Comparison of ENCODE assay signal across 14 mouse cellular contexts in genomic region chr5:120135823-120136222, GRCm38 (mm10). TPM values are rescaled to one million over a fixed set of nuclear protein-coding genes. Genes with fewer than 3 reads are reported as not detected.
A peak's percentile ranks its signal among the peaks of the same experiment; 100 is the strongest.
DNase-seq lines count a peak whose midpoint lies in the region; ATAC-seq and TF ChIP-seq lines count a peak whose summit lies in the region.
"Had no signal": no experiment of that assay in that cellular context is flagged by ENCODE, and none has a peak within 500 bp of the region (broad histone marks: within the 10 kb centered on the region; RNA-seq: fewer than 3 reads in every experiment).

No protein-coding gene starts in this region.

- peaks cover 23% of the 10 kb centered on the region for H3K4me1 ChIP-seq in hindbrain, embryonic 10.5 days (replicated peaks)
- no peaks in the 10 kb centered on the region for H3K4me1 ChIP-seq in hindbrain, postnatal 0 days (ENCODE audit: insufficient read depth, low read length)
- peaks cover 16 to 39% of the 10 kb centered on the region in 2 experiments for H3K4me1 ChIP-seq in MEL (ENCODE audit: control insufficient read depth in 1 of 2, insufficient read depth in 2 of 2, low read length in 2 of 2)
- H3K4me1 ChIP-seq in hindbrain, embryonic 12.5 days: peaks cover 15% of the 10 kb centered on the region
- peaks cover 3% of the 10 kb centered on the region; the same call in 1 of the 2 replicates for H3K4me1 ChIP-seq in forebrain, embryonic 16.5 days (replicated peaks; ENCODE audit: control insufficient read depth, insufficient read depth, low read length)
- H3K4me1 ChIP-seq: limb, embryonic 13.5 days had no signal

- peaks cover 79% of the 10 kb centered on the region for H3K36me3 ChIP-seq in hindbrain, embryonic 10.5 days
- H3K36me3 ChIP-seq in hindbrain, postnatal 0 days (ENCODE audit: insufficient read depth, low read length): peaks cover 12% of the 10 kb centered on the region; the same call in 1 of the 2 replicates
- H3K36me3 ChIP-seq in MEL (ENCODE audit: control insufficient read depth in 1 of 2, insufficient read depth in 2 of 2, low read length in 2 of 2): peaks cover 0 to 35% of the 10 kb centered on the region in 2 experiments; a peak in 3 of 4 replicates
- peaks cover 20% of the 10 kb centered on the region for H3K36me3 ChIP-seq in hindbrain, embryonic 12.5 days
- H3K36me3 ChIP-seq in forebrain, embryonic 16.5 days (ENCODE audit: control insufficient read depth, insufficient read depth): peaks cover 3% of the 10 kb centered on the region; the same call in 1 of the 2 replicates

- no peak for ATAC-seq in hindbrain, postnatal 0 days
- ATAC-seq in hindbrain, embryonic 12.5 days (ENCODE audit: low FRiP score): no peak; the same call in 1 of the 2 replicates
- peak; percentile 27 for ATAC-seq in megakaryocyte-erythroid progenitor cell, adult 5-6 weeks (replicated peaks; ENCODE audit: low FRiP score, low TSS enrichment, poor library complexity, severe bottlenecking)
- no peak for ATAC-seq in forebrain, embryonic 16.5 days

- no peak overlapping the region for H3K4me2 ChIP-seq in hindbrain, postnatal 0 days (ENCODE audit: low read depth, low read length)
- H3K4me2 ChIP-seq in hindbrain, embryonic 12.5 days (replicated peaks): no peak overlapping the region
- H3K4me2 ChIP-seq in forebrain, embryonic 16.5 days (ENCODE audit: low read length): no peak overlapping the region
- H3K4me2 ChIP-seq: limb, embryonic 13.5 days had no signal

- 0 out of 2 replicates have a peak, but pooled peaks cover 2% of the 10 kb centered on the region for H3K27me3 ChIP-seq in hindbrain, embryonic 10.5 days (ENCODE audit: insufficient read depth, poor library complexity, severe bottlenecking)
- H3K27me3 ChIP-seq in hindbrain, postnatal 0 days (ENCODE audit: insufficient read depth, low read length): no peaks in the 10 kb centered on the region
- no peaks in the 10 kb centered on the region for H3K27me3 ChIP-seq in MEL (ENCODE audit: control insufficient read depth in 1 of 2, insufficient read depth in 2 of 2, low read length in 2 of 2)
- no peaks in the 10 kb centered on the region for H3K27me3 ChIP-seq in hindbrain, embryonic 12.5 days
- no peaks in the 10 kb centered on the region for H3K27me3 ChIP-seq in forebrain, embryonic 16.5 days (replicated peaks; ENCODE audit: control insufficient read depth, insufficient read depth, low read length)
- H3K27me3 ChIP-seq: CH12.LX; limb, embryonic 13.5 days had no signal

- no peak overlapping the region for H3K9ac ChIP-seq in hindbrain, postnatal 0 days (replicated peaks; ENCODE audit: low read length)
- H3K9ac ChIP-seq in MEL (ENCODE audit: control insufficient read depth, low read depth, low read length, poor library complexity, severe bottlenecking): peak overlapping the region; percentile 30
- peak overlapping the region; percentile 25; the same call in 1 of the 2 replicates for H3K9ac ChIP-seq in hindbrain, embryonic 12.5 days
- H3K9ac ChIP-seq in forebrain, embryonic 16.5 days (replicated peaks; ENCODE audit: low read depth, low read length): no peak overlapping the region
- H3K9ac ChIP-seq: limb, embryonic 13.5 days had no signal

- no peaks in the 10 kb centered on the region for H3K9me3 ChIP-seq in hindbrain, embryonic 10.5 days
- no peaks in the 10 kb centered on the region for H3K9me3 ChIP-seq in hindbrain, postnatal 0 days (ENCODE audit: low read length)
- H3K9me3 ChIP-seq in MEL (replicated peaks; ENCODE audit: insufficient read depth, low read length): no peaks in the 10 kb centered on the region
- H3K9me3 ChIP-seq in hindbrain, embryonic 12.5 days (replicated peaks): no peaks in the 10 kb centered on the region
- H3K9me3 ChIP-seq in forebrain, embryonic 16.5 days (ENCODE audit: control insufficient read depth, low read length): no peaks in the 10 kb centered on the region
- H3K9me3 ChIP-seq: limb, embryonic 13.5 days had no signal

- H3K4me3 ChIP-seq in hindbrain, embryonic 10.5 days: no peak overlapping the region
- no peak overlapping the region for H3K4me3 ChIP-seq in hindbrain, postnatal 0 days (ENCODE audit: low read length)
- no peak overlapping the region for H3K4me3 ChIP-seq in MEL (ENCODE audit: control insufficient read depth in 1 of 2, insufficient read depth in 1 of 2, low read depth in 2 of 2, low read length in 2 of 2)
- no peak overlapping the region for H3K4me3 ChIP-seq in hindbrain, embryonic 12.5 days
- no peak overlapping the region for H3K4me3 ChIP-seq in forebrain, embryonic 16.5 days (replicated peaks; ENCODE audit: low read length)
- H3K4me3 ChIP-seq: gastrocnemius, adult 2 months; limb, embryonic 13.5 days had no signal

- TF ChIP-seq EP300 in MEL (IDR thresholded peaks at IDR 0.05; ENCODE audit: low read depth in 1 of 2, low read length in 2 of 2): no peak

- no peak for TF ChIP-seq POLR2A in MEL (IDR thresholded peaks at IDR 0.05; ENCODE audit: control insufficient read depth in 1 of 2, insufficient read depth in 1 of 2, low read depth in 1 of 2, low read length in 2 of 2, poor library complexity in 1 of 2)

- DNase-seq in hindbrain, embryonic 10.5 days (ENCODE audit: low spot score): no peak
- no peak for DNase-seq in hindbrain, postnatal 0 days (ENCODE audit: low spot score)
- no peak for DNase-seq in MEL (ENCODE audit: low read depth, low spot score)
- no peak for DNase-seq in thymus, postnatal 36 days
- no peak for DNase-seq in adrenal gland, postnatal 36 days
- DNase-seq: cerebellum, adult 9-10 months; gastrocnemius, adult 2 months; heart, postnatal 10 days; kidney, adult 9 months had no signal

- H3K79me2 ChIP-seq in MEL (ENCODE audit: control insufficient read depth, insufficient read depth, low read length, poor library complexity): peaks cover 4% of the 10 kb centered on the region

- no peak for TF ChIP-seq CTCF in hindbrain, postnatal 0 days (IDR thresholded peaks at IDR 0.05; ENCODE audit: low read depth)
- no peak for TF ChIP-seq CTCF in MEL (IDR thresholded peaks at IDR 0.05 in 2 of 3, conservative IDR thresholded peaks at IDR 0.05 in 1 of 3; ENCODE audit: control insufficient read depth in 1 of 3, insufficient read depth in 1 of 3, low read depth in 2 of 3, low read length in 3 of 3, poor library complexity in 1 of 3, severe bottlenecking in 1 of 3)

- TF ChIP-seq RAD21 in MEL (IDR thresholded peaks at IDR 0.05; ENCODE audit: low read depth, low read length): no peak

- 43% methylated on average over 3 of the region's 3 CpGs for WGBS in hindbrain, embryonic 10.5 days
- 58% methylated on average over 3 of the region's 3 CpGs for WGBS in hindbrain, postnatal 0 days
- WGBS in hindbrain, embryonic 12.5 days: 71% methylated on average over 3 of the region's 3 CpGs
- WGBS in forebrain, embryonic 16.5 days: 52% methylated on average over 3 of the region's 3 CpGs

- peak overlapping the region; percentile 77 for H3K27ac ChIP-seq in hindbrain, embryonic 10.5 days
- no peak overlapping the region for H3K27ac ChIP-seq in hindbrain, postnatal 0 days
- peak overlapping the region; percentile 76 for H3K27ac ChIP-seq in MEL (ENCODE audit: control insufficient read depth, low read depth, low read length)
- peak overlapping the region; percentile 58 for H3K27ac ChIP-seq in hindbrain, embryonic 12.5 days
- no peak overlapping the region for H3K27ac ChIP-seq in forebrain, embryonic 16.5 days (ENCODE audit: low read length)
- H3K27ac ChIP-seq: gastrocnemius, adult 2 months; limb, embryonic 13.5 days had no signal

TF ChIP-seq in MEL, 35 proteins besides CTCF, POLR2A, EP300 and RAD21:
- no peak for TF ChIP-seq MXI1 (IDR thresholded peaks at IDR 0.05; ENCODE audit: low read depth, low read length)
- TF ChIP-seq USF2 (IDR thresholded peaks at IDR 0.05; ENCODE audit: borderline replicate concordance in 1 of 2, insufficient read depth in 1 of 2, low read depth in 1 of 2, low read length in 2 of 2): no peak
- TF ChIP-seq ELF1 (IDR thresholded peaks at IDR 0.05; ENCODE audit: low read depth, low read length): no peak
- TF ChIP-seq MAX (IDR thresholded peaks at IDR 0.05; ENCODE audit: low read length): 0 out of 2 replicates have a peak, but pooled peaks have one; percentile 28

RNA-seq across cellular contexts. Expression of gene Rbm19, which starts 19.6 kb away (rescaled TPM):
- polyA plus RNA-seq in hindbrain, embryonic 10.5 days (2016; fragmentation: Nextera tagmentation; extraction: Ambion mirVana): 27.6 and 31.9 TPM in 2 replicates
- 33.4 and 33.8 TPM in 2 replicates for total RNA-seq in hindbrain, postnatal 0 days (2014; rRNA removed)
- 15.5 and 17.2 TPM in 2 replicates for polyA plus RNA-seq in hindbrain, postnatal 0 days (2015; fragmentation: Nextera tagmentation; extraction: Ambion mirVana)
- 57.1 and 66.3 TPM in 2 replicates for total RNA-seq in MEL (2012; rRNA removed)
- polyA plus RNA-seq in MEL (2012; ENCODE audit: insufficient read depth in 1 of 2, insufficient read length in 2 of 2, low read depth in 1 of 2, low replicate concordance in 2 of 2, missing spikeins in 1 of 2): 10 to 100 TPM in 1 of 2 experiments, not detected in 1; 74.3 TPM
- polyA plus RNA-seq in hindbrain, embryonic 12.5 days (2016; fragmentation: Nextera tagmentation; extraction: Ambion mirVana): 26.3 and 28.2 TPM in 2 replicates
- total RNA-seq in megakaryocyte-erythroid progenitor cell, adult 5-6 weeks (2014; fragmentation: Nextera tagmentation): 21.3 and 57.4 TPM in 2 replicates
- total RNA-seq in megakaryocyte-erythroid progenitor cell, adult 5-6 weeks (2017): 24.7 and 33.2 TPM in 2 replicates
- 16.4 and 16.9 TPM in 2 replicates for polyA plus RNA-seq in forebrain, embryonic 16.5 days (2015; fragmentation: Nextera tagmentation; extraction: Ambion mirVana)
- total RNA-seq in adrenal gland, postnatal 36 days (2021): 10 to 100 TPM; 24.2 to 24.8 TPM

Comparison
In these comparisons a context has a peak if more than half of its experiments do, and no peak if none do; other contexts are left out.
1. H3K27ac ChIP-seq: peak in hindbrain, embryonic 10.5 days (single experiment), MEL (single experiment) and hindbrain, embryonic 12.5 days (single experiment); none in hindbrain, postnatal 0 days (single experiment) and forebrain, embryonic 16.5 days (single experiment).
2. H3K9ac ChIP-seq: peak in MEL (single experiment) and hindbrain, embryonic 12.5 days (single experiment); none in hindbrain, postnatal 0 days (single experiment) and forebrain, embryonic 16.5 days (single experiment).